Mouse (Mus musculus) lung, postnatal 36 days (tissue): ENCODE data around the gene G6pc.
"Not testable (repeated sequence)": the region's sequence is repeated elsewhere in the genome, so short reads cannot be mapped to it uniquely, and the experiment has no call there.

Experiments
- DNase-seq: peaks from one replicate; pipeline ENCODE4 v3.0.0; 2022; ENCODE audit warnings: mixed read lengths

The G6pc gene

DNA sequence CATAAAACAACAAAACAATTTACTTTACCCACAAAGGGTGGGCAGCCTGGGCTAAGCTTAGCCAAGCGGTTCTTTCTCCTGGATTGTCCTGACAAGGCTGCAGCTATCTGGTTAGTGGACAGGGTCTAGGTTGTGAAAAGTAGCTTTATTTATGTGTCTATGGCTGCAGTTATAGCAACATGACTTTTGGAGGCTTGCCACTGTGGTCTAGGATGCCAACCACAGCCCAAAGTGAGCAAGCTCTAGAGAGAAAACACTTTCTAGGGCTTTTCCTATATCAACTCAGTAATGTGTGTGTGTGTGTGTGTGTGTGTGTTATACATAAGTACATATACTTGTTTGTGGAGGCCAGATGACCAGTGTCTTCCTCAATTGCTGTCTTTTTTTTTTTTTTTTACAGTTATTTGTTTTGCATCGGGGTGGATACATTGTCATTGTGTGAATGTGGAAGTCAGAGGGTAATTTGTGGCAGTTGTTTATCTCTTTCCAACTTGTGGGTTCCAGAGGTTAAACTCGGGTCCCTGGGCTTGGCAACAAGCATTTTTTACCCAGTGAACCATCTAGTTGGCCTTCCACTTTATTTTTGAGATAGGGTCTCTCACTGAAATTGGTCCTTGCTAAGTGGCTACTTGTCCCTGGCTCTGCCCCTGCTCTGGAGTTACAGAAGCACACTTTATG, 9.7 kb upstream of the G6pc start:
- DNase-seq: no peak

GRCm38 (mm10) chr11:101359776-101360175, 7.6 kb upstream of the G6pc start:
- DNase-seq: no peak

DNA sequence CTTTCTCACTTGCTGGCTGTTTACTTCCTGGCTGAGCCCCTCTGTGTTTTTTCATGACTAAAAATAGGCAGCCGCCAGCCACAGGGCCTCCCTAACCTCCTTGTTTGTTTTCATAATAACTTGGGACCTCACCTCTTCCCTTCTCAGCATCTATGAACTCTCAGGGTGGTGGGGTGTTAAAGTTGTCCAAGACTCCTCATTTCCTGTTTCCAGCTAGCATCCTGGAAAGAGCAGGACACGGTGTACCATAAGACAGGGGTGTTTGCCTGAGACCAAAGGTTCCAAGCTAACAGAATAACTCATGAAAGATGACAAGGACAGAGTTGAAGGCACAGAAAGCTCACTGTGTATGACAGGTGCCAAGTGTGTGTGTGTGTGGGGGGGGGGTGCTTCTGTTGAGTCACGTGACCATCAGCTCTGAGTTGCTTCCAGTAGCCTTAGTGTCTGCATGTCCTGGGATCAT, 6.7 kb upstream of the G6pc start:
- peak; percentile 44 for DNase-seq

GRCm38 (mm10) chr11:101364531-101364931, 2.8 kb upstream of the G6pc start:
- no peak for DNase-seq

GRCm38 (mm10) chr11:101370141-101370540, 2.8 kb downstream of the G6pc start:
- DNase-seq: no peak

DNA sequence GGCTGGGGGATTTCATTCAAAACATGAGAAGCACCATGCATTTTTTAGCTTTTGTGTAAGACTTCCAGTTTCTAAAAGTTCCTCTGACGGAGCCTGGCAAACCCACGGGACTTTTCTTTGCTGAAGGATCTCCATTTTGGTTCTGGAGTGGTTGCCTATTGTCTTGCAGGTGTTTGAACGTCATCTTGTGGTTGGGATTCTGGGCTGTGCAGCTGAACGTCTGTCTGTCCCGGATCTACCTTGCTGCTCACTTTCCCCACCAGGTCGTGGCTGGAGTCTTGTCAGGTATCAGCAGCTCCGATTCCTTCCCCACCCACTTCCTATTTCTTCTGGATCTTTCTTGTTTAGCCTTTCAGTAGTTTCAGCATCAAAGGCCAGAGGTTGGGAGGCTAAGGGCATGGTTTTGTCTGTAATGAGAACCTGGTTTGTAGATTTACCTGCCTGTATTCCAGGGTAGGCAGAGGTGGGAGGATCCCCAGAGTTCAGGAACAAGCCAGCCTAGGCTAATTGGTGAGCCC, 7.1 kb downstream of the G6pc start:
- DNase-seq: no peak

GRCm38 (mm10) chr11:101378196-101378595, 10.8 kb downstream of the G6pc start:
- not testable (repeated sequence) for DNase-seq

DNA sequence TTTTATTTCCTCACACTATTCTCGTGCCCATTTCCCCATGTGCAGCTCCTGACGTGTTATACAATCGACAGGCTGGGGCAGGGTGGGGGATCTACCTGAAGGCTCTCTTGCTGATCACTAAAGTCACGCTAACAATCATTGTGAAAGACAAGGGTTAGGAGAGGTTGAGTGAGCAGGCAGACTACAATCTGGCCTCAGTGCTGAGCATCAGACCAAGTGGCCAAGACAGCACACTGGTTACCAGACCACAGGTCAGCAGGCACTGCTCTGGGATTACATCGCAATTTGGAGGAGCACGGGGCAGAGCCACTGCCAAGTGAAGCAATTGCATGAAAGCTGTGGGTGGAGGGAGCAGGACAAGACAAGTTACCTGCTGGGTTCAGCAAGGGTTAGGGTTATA, 11.6 kb downstream of the G6pc start:
- no peak for DNase-seq

- no peak for DNase-seq
Measured at GRCm38 (mm10) chr11:101381817-101382216, 14.5 kb downstream of the G6pc start.

GRCm38 (mm10) chr11:101395110-101395509, 27.7 kb downstream of the G6pc start:
- peak; percentile 83 for DNase-seq

DNA sequence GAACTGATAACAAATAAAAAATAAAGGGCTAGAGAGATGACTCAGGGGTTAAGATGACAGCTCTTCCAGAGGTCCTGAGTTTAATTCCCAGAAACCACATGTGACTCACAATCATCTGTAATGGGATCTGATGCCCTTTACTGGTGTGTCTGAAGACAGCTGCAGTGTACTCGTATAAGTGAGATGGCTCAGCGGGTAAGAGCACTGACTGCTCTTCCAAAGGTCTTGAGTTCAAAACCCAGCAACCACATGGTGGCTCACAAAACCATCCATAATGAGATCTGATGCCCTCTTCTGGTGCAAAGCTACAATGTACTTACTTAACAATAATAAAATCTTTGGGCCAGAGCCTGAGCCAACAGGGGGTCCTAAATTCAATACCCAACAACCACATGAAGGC, 47.9 kb downstream of the G6pc start:
- no peak for DNase-seq

- DNase-seq: peak; percentile 39
Measured at GRCm38 (mm10) chr11:101416433-101417100, 49.2 kb downstream of the G6pc start.

- peak; percentile 89 for DNase-seq
Measured at GRCm38 (mm10) chr11:101417101-101417855, 49.9 kb downstream of the G6pc start, which contains the start of gene Aarsd1. Gene Aarsd1, minus strand, starts transcription at chr11:101417615.

DNA sequence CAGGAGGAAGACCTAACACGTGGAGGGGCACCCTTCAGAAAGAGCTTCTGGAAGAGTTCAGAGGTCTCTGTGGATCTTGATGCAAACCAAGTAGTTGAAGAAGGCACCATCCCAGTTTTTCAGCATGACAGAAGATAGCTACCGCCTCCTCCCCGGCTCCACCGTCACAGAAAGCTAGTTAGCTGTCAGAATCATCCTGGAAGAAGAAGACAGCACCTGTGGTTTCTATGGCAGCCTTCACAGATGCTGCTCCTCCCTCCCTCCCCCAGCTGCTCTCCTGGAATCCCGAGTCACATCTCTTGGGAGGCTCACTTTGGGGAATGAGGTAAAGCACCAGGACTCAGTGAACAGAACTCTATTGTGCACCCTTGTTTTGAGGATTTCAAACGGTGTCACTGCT, 51.6 kb downstream of the G6pc start:
- no peak for DNase-seq

DNA sequence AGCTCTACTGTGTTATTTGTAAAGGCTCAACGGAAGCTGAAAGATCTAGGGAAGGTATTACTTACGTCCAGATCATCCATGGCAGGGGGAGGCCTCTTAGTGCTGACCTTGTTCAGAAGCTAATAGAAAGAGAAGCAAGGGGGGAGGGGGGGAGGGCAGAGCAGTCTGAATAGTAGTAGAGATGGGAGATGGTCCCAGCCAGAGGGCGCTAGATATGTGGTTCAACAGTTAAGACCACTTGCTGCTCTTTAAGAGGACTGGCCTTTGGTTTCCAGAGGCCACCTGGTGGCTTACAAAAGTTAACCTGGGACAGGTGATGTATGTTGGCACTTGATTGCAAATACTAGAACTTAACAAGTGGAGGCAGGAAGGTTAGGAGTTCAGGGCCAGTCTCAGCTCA, 52.2 kb downstream of the G6pc start:
- DNase-seq: peak; percentile 43

- no peak for DNase-seq
Measured at GRCm38 (mm10) chr11:101420148-101420547, 52.8 kb downstream of the G6pc start.

- peak; percentile 23 for DNase-seq
Measured at GRCm38 (mm10) chr11:101424105-101424851, 56.9 kb downstream of the G6pc start, which contains the start of gene Gm27029. Gene Gm27029, minus strand, starts transcription at chr11:101424796.

DNA sequence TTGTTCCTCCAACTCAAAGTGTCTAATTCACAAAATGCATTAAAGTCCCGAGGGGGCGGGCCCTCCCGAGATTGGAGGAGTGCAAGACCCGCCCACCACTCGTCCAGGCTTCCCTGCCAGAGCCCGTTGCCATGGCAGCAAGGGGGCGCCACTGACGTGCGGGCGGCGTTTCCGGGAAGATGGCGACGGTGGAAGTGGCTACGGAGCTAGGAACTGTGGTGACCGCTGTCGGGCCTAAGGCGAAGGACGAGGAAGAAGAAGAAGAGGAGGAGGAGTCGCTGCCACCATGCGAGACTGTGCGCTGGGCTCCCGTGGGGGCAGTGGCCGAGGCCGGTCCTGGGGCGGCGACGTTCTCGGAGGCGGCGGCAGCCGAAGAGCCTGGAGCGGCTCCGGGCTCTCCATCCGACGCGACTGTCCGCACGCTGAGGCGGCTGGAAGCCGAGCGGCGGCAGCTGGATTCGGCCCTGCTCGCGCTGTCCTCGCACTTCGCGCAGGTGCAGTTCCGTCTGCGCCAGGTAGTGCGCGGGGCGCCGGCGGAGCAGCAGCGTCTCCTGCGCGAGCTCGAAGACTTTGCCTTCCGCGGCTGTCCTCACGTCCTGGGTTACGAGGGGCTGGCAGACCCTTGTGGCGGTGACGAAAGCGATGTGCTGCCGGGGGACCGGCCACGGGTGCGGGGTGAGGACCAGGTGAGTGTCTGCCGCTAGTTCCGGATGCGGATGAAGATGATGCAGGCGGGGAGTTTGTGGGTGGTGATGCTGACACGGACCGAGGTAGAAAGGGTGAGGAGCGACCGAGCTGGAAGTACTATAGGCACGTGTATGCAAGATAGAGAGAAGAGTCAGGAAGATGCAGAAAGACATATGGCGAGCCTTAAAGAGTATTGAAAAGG, 57.8 kb downstream of the G6pc start, which contains the start of the genes Rundc1 and Ptges3l:
Gene Rundc1 (plus strand): TSS at position 161 of the 889 bp plus-strand sequence.
Gene Ptges3l (minus strand): TSS at position 409 of the 889 bp plus-strand sequence.
- peak; percentile 99 for DNase-seq

DNA sequence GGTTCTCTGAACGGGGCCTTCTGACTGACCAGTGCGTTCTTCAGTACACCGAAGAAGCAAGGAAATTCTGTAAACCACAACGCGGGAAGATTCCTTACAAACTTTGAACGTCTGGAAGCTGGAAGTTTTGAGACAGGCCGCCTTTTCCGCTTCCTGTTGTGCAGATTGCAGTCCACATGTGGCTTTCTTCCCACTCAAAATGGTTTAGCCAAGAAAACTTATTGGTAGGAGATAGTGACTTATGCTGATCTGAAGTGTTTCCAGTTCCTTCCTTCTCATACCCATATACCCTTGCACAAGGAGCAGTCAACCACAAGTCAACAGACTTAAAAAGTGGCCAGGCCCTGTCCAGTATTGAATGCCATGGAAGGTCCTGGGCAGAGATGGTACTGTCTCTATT, 58.8 kb downstream of the G6pc start:
- no peak for DNase-seq
